Mouse (Mus musculus): ENCODE data around the gene Kcnip2. TPM values are rescaled to one million over a fixed set of nuclear protein-coding genes. Genes with fewer than 3 reads are reported as not detected.

Kcnip2 gene
- total and polyA plus RNA-seq, 3 experiments = not detected

DNA sequence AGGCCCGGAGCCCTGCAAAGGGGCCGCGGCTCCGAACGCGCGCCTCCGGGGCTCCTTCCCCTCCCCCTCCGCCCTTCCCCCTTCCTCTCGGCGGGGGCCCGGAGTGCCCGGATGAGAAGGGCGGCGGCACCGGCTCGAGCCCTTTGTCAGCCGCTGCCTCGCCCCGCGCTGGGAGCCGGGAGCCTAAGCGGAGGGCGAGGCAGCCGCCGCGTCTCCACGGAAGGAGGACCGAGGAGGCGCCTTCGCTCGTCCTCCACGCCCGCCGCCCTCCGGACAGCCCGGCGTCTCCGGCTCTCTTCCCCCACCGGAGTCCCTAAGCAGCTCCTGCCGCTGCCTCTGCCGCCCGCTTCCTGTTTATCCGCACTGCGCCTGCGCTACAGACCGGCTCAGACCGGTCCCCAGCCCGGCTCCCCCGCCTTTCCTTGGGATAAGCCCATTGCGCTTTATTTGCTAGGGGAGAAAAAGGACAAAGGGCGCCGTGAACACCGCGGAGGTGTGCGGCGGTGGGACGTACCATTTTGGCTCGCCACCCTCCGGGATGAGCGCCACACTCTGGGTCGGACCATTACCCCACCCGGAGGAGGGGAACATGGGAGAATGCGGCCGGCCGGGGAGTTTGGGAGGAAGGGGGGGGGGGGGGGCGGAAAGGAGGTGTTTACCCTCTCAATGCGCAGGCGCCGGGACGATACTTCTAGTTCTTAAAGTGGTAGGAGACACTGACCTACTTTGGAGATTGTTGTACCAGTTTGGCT is 32.5 kb downstream of the Kcnip2 start, which contains the start of gene Mgea5:
Gene Mgea5 (minus strand): TSS at position 657 of the 752 bp plus-strand sequence.
- dilution Hi-C loops (cut with MboI; ENCODE audit: extremely low pct_ligation_motif_present, extremely low pct_unique_long_range_greater_than_20kb, low sequenced_read_pairs) = no loop called here
- in situ Hi-C loops (cut with MboI; ENCODE audit: low pct_ligation_motif_present, low pct_unique_long_range_greater_than_20kb, low sequenced_read_pairs) = no loop called here

DNA sequence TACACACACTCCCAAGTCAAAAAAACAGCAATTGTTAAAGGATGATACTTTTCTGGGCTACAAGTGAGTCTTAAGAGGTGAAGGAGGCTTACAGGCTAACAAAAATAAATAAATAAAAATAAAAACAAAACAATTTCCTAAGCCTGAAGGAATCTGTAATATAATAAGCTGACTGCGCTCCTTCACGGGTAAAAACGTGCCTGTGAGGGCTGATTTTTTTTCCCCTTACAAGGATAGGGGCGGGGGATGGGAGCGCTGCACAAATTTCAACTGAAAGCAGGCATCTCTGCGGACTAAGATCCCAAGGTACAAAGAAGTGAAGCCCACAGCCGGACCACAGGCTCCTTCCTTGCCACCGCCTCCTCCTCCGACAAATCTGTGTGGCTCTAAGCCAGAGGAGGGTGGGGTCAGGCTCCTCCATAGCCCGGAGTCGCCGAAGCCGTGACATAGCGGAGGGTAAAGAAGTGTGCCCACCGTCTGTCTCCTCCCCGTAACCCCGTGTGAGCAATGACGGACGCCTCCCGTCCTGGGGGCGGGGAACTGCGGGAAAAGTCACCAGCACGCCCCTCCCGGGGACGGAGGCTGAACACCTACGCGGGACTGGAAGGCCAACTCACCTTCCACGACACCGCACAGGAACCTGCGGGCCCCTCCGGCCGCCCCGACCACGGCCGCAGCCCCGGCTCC is 33.4 kb downstream of the Kcnip2 start:
- Histone ChIP-seq H3K4me1 (ENCODE audit: control insufficient read depth in 1 of 2, insufficient read depth in 2 of 2) (peaks cover 15 to 43% of the 10 kb centered on the region in 2 experiments), H3K27ac (ENCODE audit: insufficient read depth, low read depth) (peak overlapping the region; percentile 78), H3K4me3 (replicated peaks in 1 of 3; ENCODE audit: low read depth in 2 of 3, low read length in 2 of 3, poor library complexity in 1 of 3) (peak overlapping the region; percentile 86 to 95 (median 93)), H3K9ac (ENCODE audit: insufficient read depth, low read depth) (peak overlapping the region; percentile 90), H3K4me2 (ENCODE audit: insufficient read depth, low read depth, poor library complexity, severe bottlenecking) (peak overlapping the region; percentile 97), H3K27me3 (replicated peaks) (no peaks in the 10 kb centered on the region), H3K36me3 (replicated peaks in 1 of 2; ENCODE audit: control insufficient read depth in 1 of 2, insufficient read depth in 1 of 2, low read length in 1 of 2) (peaks cover 23 to 39% of the 10 kb centered on the region in 2 experiments), H3K79me2 (replicated peaks; ENCODE audit: control insufficient read depth, extremely low read depth, insufficient read depth, poor library complexity, severe bottlenecking) (peaks cover 53% of the 10 kb centered on the region), H3K9me3 (replicated peaks; ENCODE audit: low read length) (no peaks in the 10 kb centered on the region)
- DNase-seq (ENCODE audit: extremely low read depth) = peak; percentile 77
- dilution Hi-C loops (cut with MboI; ENCODE audit: extremely low pct_ligation_motif_present, extremely low pct_unique_long_range_greater_than_20kb, low sequenced_read_pairs) = no loop called here
- in situ Hi-C loops (cut with MboI; ENCODE audit: low pct_ligation_motif_present, low pct_unique_long_range_greater_than_20kb, low sequenced_read_pairs) = no loop called here
- TF ChIP-seq TCF12 (IDR thresholded peaks at IDR 0.05; ENCODE audit: low read depth, low read length) (no peak), ETS1 (conservative IDR thresholded peaks at IDR 0.05; ENCODE audit: low read depth, low read length) (no peak), IRF4 (IDR thresholded peaks at IDR 0.05; ENCODE audit: low read depth, low read length) (no peak), MAX (IDR thresholded peaks at IDR 0.05; ENCODE audit: low read length) (no peak), MYC (IDR thresholded peaks at IDR 0.05; ENCODE audit: low read depth, low read length) (no peak), KAT2A (IDR thresholded peaks at IDR 0.05; ENCODE audit: insufficient replicate concordance, low read length) (no peak), BHLHE40 (IDR thresholded peaks at IDR 0.05; ENCODE audit: low read depth, low read length) (peak; percentile 30; the same call in 1 of the 2 replicates), SMC3 (IDR thresholded peaks at IDR 0.05; ENCODE audit: low read depth, low read length) (no peak), ZKSCAN1 (IDR thresholded peaks at IDR 0.05; ENCODE audit: borderline replicate concordance, low read depth, low read length) (no peak), ZMIZ1 (IDR thresholded peaks at IDR 0.05; ENCODE audit: low read depth, low read length) (no peak), SIN3A (IDR thresholded peaks at IDR 0.05; ENCODE audit: low read length) (no peak), JUND (conservative IDR thresholded peaks at IDR 0.05; ENCODE audit: low read depth, low read length) (no peak), MAZ (IDR thresholded peaks at IDR 0.05; ENCODE audit: low read depth, low read length) (no peak; the same call in 1 of the 2 replicates), POLR2A (IDR thresholded peaks at IDR 0.05; ENCODE audit: low read depth, low read length) (no peak), JUN (IDR thresholded peaks at IDR 0.05; ENCODE audit: insufficient read depth, low read depth, low read length) (no peak), MXI1 (IDR thresholded peaks at IDR 0.05; ENCODE audit: low read depth, low read length) (peak; percentile 55; the same call in 1 of the 2 replicates), RAD21 (IDR thresholded peaks at IDR 0.05; ENCODE audit: low read depth, low read length) (no peak), MAFK (IDR thresholded peaks at IDR 0.05; ENCODE audit: insufficient replicate concordance, low read length) (no peak), ZNF384 (IDR thresholded peaks at IDR 0.05; ENCODE audit: low read depth, low read length) (0 out of 2 replicates have a peak, but pooled peaks have one; percentile 31), USF1 (IDR thresholded peaks at IDR 0.05; ENCODE audit: low read depth, low read length) (no peak)

More for the DNA sequence above, 32.5 kb downstream of the Kcnip2 start, which contains the start of gene Mgea5:
- Histone ChIP-seq H3K9me3 (replicated peaks; ENCODE audit: low read length) (no peaks in the 10 kb centered on the region), H3K9ac (ENCODE audit: insufficient read depth, low read depth) (peak within 1 kb of the TSS; percentile 90), H3K79me2 (replicated peaks; ENCODE audit: control insufficient read depth, extremely low read depth, insufficient read depth, poor library complexity, severe bottlenecking) (peaks cover 45% of the 10 kb centered on the region), H3K27ac (ENCODE audit: insufficient read depth, low read depth) (peak within 1 kb of the TSS; percentile 78), H3K4me1 (ENCODE audit: control insufficient read depth in 1 of 2, insufficient read depth in 2 of 2) (peaks cover 15 to 44% of the 10 kb centered on the region in 2 experiments), H3K4me2 (ENCODE audit: insufficient read depth, low read depth, poor library complexity, severe bottlenecking) (peak within 1 kb of the TSS; percentile 97), H3K36me3 (replicated peaks in 1 of 2; ENCODE audit: control insufficient read depth in 1 of 2, insufficient read depth in 1 of 2, low read length in 1 of 2) (peaks cover 14 to 30% of the 10 kb centered on the region in 2 experiments), H3K4me3 (replicated peaks in 1 of 3; ENCODE audit: low read depth in 2 of 3, low read length in 2 of 3, poor library complexity in 1 of 3) (peak within 1 kb of the TSS; percentile 86 to 95 (median 93)), H3K27me3 (replicated peaks) (no peaks in the 10 kb centered on the region)
- TF ChIP-seq CHD2 (IDR thresholded peaks at IDR 0.05; ENCODE audit: low read length) (peak; percentile 97), IRF4 (IDR thresholded peaks at IDR 0.05; ENCODE audit: low read depth, low read length) (peak; percentile 66), TBP (conservative IDR thresholded peaks at IDR 0.05; ENCODE audit: low read depth, low read length) (0 out of 2 replicates have a peak, but pooled peaks have one; percentile 29), POLR2AphosphoS2 (IDR thresholded peaks at IDR 0.05; ENCODE audit: low read depth, low read length) (peak; percentile 22; the same call in 1 of the 2 replicates), SIN3A (IDR thresholded peaks at IDR 0.05; ENCODE audit: low read length) (peak; percentile 97), MAFK (IDR thresholded peaks at IDR 0.05; ENCODE audit: insufficient replicate concordance, low read length) (no peak), CTCF (conservative IDR thresholded peaks at IDR 0.05 in 1 of 2, IDR thresholded peaks at IDR 0.05 in 1 of 2; ENCODE audit: low read depth in 2 of 2, low read length in 2 of 2) (no peak), RCOR1 (conservative IDR thresholded peaks at IDR 0.05; ENCODE audit: low read depth, low read length) (no peak), NELFE (IDR thresholded peaks at IDR 0.05; ENCODE audit: low read depth, low read length) (peak; percentile 79; the same call in 1 of the 2 replicates), ZMIZ1 (IDR thresholded peaks at IDR 0.05; ENCODE audit: low read depth, low read length) (peak; percentile 19; the same call in 1 of the 2 replicates), CHD1 (IDR thresholded peaks at IDR 0.05; ENCODE audit: low read depth, low read length) (peak; percentile 100), MAX (IDR thresholded peaks at IDR 0.05; ENCODE audit: low read length) (peak; percentile 46; the same call in 1 of the 2 replicates), HCFC1 (IDR thresholded peaks at IDR 0.05; ENCODE audit: low read depth, low read length) (peak; percentile 81), NRF1 (IDR thresholded peaks at IDR 0.05; ENCODE audit: low read depth, low read length) (peak; percentile 90), TCF12 (IDR thresholded peaks at IDR 0.05; ENCODE audit: low read depth, low read length) (peak; percentile 68), MAZ (IDR thresholded peaks at IDR 0.05; ENCODE audit: low read depth, low read length) (peak; percentile 96), MEF2A (IDR thresholded peaks at IDR 0.05; ENCODE audit: borderline replicate concordance, low read depth, low read length) (peak; percentile 17; the same call in 1 of the 2 replicates), MYC (IDR thresholded peaks at IDR 0.05; ENCODE audit: low read depth, low read length) (no peak), BHLHE40 (IDR thresholded peaks at IDR 0.05; ENCODE audit: low read depth, low read length) (peak; percentile 31; the same call in 1 of the 2 replicates), ELF1 (IDR thresholded peaks at IDR 0.05; ENCODE audit: low read depth, low read length) (peak; percentile 94), POLR2A (IDR thresholded peaks at IDR 0.05; ENCODE audit: low read depth, low read length) (peak; percentile 75), KAT2A (IDR thresholded peaks at IDR 0.05; ENCODE audit: insufficient replicate concordance, low read length) (0 out of 2 replicates have a peak, but pooled peaks have one; percentile 53), ZNF384 (IDR thresholded peaks at IDR 0.05; ENCODE audit: low read depth, low read length) (no peak)
- peak; percentile 97 for DNase-seq (ENCODE audit: extremely low read depth)
